Mouse (Mus musculus) brain, adult 2 months (tissue): ENCODE data around the gene Oas1h.
"Not testable (repeated sequence)": the region's sequence is repeated elsewhere in the genome, so short reads cannot be mapped to it uniquely, and the experiment has no call there.

Source experiments
- DNase-seq: peaks from one replicate; pipeline ENCODE4 v3.0.0; 2011; ENCODE audit warnings: low read depth, low spot score

Gene Oas1h

DNA sequence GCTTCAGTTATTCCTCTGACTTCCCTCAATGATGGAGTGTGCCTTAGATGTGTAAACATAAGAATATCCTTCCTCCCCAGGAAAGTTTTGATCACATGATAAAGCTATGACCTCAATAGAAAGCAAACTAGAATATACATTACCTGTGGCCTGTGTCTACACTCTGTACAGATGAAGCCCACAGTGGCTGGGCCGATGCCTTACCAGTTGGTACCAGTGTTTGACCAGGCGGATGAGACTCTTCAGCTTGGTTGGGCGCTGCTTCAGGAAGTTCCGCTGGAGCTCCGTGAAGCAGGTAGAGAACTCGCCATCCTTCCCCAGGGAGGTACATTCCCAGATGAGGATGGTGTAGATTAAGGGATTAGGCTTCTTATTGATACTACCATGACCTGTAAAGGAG is 20.5 kb downstream of the Oas1h start:
- DNase-seq: not testable (repeated sequence)

DNA sequence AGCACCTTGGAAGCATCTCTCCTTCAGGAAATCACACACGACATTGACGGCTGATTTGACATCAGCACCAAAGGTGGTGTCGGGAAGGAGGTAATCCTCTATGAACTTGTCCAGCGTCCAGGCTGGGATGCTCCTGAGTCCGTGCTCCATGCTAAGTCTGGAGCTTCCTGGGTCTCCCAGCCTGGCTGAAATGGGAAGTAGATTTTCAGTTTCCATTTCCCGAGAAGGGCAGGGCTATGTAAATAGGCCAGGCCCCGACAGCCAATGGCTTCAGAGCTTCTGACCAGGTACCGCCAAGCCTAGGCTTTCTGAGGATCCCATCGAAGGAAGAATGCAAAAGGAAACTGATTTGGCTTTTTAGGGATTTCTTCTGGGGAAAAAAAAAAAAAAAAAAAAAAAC is 26.2 kb downstream of the Oas1h start, which contains the start of gene Oas1g:
Oas1g (minus strand) TSS at position 201 of the 400 bp plus-strand sequence.
- not testable (repeated sequence) for DNase-seq

DNA sequence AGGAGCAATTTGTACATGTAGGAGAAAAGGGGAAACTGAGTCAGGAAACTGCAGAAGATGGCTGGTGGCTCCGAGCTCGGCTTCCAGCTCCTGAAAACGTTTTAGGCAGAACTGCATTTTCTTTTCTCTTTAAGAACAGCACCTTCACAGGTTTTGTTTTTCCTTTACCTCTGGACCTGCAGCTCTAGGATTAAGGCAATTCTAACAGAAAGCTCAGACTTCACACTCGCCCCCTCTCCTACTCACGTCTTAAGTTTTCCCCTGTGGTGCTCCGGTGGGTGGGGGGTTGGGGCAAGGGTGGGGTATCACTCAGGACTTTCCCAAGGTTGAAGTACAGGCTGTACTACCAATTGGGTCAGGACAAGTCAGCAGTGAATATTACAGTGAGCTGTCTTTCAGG is 26.6 kb downstream of the Oas1h start:
- no peak for DNase-seq

DNA sequence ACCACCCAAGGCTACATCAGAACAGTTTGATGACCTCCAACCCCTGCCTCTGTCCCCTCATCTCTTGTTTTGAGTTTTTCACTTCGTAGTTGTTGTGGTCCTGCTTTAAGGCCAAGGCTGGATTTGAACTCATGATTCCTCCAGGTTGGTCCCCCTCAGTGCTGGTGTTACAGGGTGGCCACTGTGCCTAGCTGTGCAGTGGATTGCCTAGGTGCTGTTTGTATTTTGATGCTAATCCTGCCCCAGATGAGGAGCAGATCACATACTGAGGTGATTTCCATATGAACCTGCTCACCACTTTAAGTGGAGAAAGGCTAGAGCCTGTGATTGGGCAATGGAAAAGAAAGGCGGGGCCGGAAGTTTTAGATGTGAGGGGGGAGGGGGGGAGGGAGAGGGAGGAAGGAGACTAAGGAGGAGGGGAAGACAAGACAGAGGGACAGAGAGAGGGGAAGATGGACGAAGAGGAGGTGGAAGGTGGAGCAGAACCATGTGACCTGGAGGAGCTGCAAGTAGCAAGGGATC is 27.1 kb downstream of the Oas1h start:
- not testable (repeated sequence) for DNase-seq

DNA sequence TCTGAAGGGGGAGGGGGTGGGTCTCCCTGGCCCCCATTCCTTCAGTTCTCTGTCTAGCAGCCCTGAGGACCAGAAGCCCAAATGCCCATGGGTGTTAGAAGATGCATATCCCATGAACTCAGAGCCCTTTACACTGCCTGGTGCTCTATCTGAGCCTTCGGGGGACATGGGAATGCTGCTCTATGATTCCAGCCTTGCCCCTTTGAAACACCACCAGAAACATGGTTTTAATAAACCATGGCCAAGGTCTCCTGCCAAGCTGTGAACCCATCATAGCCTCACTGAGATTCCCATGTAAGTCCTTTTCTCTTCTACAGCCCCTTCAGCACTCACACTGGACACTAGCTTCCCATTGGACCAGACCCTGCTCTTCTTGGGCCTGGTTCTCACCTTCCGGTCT is 28.8 kb downstream of the Oas1h start:
- no peak for DNase-seq

DNA sequence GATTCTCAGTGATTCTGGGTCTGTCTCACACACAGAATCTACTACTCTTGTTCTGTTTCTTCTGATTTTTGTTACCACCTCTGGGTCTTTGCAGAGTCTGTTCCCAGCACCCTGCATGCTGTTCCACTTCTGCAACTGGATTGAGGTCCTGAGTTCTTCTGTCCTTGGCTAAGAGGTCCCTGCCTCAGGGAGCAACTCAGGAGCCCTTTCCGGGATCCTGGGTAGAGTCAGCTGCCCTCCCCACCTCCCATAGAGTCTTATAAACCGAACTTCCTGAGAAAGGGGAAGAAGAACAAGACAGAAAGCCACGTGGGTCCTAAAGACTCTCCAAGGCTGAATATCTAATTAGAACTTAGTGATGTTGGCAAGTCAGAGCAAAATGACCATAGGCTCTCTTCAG is 29.8 kb downstream of the Oas1h start:
- no peak for DNase-seq

DNA sequence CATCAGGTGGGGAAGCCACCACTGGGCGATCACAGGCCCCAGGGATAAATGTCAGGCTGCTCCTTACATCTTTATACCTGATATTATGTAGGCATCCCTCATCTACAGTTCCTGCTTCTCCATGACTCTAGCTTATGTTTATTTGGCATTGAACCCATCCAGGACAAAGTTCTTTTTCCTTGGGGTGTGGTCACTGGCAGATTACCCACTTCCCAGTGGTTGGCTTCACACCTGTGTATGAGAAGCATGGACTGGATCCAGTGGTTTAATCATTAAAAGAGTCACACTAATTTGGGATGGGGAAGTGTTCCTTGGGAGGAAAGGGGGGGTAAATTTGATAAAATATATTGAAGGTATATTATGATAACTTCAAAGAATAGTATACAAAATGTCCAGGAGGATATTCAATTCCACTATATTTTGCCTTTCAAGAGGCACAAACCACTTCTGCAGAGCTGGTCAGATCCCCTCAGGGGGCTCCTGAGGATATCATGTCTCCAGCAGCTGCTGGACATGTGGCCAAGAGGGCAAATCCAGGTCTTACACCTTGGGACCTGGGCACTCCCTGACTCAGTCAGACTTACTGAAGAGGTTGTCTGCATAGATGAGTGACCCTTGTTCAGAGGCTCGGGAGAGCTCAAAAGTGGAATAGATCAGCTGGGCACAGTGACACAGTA is 30.5 kb downstream of the Oas1h start:
- DNase-seq: not testable (repeated sequence)

DNA sequence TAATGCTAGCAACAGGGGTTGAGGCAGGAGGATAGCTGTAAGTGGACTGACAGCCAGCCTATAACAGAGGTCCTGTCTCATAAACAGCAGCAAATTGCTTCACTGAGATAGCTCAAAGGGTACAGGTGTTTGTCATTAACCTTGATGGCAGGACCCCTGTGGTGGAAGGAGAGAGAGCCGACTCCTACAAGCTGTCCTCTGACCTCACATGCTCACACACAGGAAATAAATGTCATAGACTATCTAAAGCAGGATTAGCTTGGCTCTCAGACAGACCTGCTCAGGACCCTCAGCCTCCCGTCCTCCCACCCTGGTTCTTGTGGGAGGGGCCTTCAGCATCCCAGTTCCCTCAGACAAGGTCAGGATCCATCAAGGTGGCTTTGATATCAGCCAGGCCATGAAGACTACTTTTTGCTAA is 31.0 kb downstream of the Oas1h start:
- DNase-seq: no peak

DNA sequence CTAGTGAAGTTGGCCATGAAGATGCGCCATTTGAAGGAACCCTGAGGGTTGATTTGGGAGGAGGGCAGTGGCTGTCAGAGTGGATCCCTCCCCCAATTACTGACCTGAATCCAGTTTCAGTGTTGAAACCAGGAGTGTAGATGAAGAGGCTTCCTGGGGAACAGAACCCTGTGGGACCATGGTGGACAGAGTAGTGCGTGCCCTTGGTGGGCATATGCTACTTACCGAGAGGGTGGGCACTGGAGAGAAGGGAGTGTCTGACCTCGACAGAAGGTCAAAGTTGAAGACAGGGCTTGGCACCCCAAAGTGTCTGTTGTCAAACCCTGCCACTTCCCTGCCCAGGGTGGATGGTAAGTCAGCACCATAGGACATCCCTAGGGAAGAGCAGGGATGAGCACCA is 32.6 kb downstream of the Oas1h start:
- not testable (repeated sequence) for DNase-seq

DNA sequence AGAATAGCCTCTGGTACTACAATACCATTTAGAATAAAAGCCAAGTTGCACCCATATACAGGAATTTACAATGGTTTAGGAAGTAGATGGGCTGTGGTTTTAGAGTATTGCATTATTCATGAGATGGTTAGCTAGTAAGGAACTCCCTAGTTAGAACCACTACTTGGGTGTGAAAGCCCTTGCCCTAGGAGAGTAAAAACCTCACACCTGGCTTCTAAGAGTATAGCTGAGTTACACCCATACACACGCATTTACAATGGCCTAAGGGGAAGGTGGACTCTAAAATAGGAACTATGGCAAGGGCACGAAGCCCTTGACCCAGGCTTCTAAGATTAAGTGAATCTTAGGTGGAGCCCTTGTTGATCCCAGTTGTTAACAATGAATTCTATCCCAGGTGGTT is 33.5 kb downstream of the Oas1h start:
- DNase-seq: not testable (repeated sequence)

DNA sequence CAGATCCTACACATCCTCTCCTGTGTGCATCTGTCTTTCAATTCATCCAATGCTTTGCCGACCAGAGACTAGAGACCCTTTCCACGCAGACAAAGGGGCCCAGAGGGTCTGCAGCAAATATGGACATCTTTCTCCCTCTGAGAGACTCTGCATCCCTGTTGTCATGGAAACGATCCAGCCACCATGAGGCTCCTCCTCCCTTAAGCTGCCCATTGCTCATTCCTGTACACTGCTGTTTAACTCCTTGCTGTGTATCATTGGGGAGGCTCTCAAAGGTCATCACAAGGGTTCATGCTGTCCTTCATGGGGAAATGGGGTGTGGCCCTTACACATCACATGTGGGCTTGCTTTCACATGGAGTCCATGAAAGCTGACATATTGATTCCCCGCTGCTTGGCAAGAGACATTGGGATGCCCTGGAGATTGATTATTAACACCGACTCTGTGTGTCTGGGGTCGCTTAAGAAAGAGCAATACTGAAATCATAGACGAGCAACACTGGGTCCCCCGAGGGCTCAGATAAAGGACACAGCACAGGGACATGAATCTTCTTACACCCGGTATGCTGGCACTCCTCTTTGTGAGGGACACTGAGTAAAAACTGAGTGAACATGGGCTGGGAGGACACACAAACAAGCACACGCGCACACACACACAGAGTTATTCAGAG is 34.1 kb downstream of the Oas1h start:
- DNase-seq: no peak

DNA sequence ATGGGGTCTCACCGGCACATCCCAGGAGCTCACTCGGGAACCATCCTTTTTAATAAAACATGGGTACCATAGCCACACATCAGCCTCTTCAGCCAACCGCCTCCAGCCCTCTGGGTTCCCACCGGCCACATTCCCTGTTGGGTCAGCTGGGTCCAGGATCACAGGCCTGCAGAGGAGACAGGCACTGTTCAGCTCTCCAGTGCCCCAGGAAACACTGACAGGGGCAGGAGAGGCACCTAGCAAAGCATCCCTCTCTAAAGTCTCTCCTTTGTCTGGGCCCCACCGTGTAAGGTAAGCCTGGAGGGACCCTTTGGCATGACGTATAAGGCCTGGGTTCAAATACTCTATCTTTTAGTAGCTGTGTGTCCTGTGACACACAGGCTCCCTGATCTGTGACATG is 37.1 kb downstream of the Oas1h start:
- no peak for DNase-seq

DNA sequence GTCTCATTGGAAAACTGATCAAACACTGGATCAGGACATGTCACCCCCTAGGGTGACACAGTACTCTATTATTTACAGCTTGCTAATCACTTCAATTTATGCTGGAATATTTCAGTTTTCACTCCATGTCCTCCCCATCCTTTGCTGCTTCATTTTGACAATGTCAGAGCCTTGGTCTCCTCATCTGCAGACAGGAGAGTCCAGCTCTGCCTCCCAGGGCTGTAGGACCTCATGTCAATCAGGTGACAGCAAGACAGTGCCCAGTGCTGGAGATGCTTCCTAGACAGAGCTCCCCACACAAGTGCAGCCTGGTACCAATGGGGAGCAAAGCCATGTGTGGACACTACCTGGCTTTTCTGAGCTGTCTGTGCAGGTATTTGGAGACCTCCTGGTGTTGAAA is 37.5 kb downstream of the Oas1h start:
- no peak for DNase-seq

DNA sequence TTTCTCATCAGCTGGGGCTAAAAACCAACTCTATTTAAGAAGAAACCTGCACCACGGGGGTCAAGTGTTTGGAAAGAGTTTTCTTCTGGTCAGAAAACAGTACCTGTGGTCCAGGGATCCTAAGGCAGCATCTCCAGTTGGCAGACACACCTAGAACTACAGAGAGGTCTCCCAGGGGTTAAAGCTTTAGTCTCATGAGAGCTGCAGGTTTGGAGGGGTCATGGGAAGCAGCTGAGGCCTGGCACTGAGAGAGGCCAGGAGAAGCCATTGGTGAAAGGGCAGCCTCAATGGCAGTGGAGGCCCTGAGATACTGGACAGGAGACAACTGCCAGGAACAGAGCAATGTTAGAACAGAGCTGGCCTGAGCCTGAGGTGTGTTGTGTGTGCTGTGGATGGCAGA is 39.4 kb downstream of the Oas1h start:
- DNase-seq: no peak

DNA sequence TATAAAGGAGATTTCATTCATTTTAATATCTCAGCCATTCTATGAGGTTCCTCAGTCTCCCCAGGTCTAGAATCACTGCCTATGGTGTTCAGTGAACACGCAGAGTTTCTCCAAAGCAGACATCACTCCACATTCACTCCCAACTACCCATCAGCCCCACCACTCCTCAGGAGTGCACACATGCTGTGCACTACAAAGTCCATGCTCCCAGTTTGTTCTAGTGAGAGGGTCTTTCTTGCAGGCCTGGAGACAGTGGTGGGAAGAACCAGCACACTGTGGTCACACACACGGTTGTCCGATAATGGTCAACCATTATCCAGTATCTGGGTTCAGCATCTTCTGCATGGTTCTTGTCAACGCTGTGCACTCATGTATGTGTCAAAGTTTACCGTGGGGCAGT is 40.8 kb downstream of the Oas1h start:
- DNase-seq: no peak

DNA sequence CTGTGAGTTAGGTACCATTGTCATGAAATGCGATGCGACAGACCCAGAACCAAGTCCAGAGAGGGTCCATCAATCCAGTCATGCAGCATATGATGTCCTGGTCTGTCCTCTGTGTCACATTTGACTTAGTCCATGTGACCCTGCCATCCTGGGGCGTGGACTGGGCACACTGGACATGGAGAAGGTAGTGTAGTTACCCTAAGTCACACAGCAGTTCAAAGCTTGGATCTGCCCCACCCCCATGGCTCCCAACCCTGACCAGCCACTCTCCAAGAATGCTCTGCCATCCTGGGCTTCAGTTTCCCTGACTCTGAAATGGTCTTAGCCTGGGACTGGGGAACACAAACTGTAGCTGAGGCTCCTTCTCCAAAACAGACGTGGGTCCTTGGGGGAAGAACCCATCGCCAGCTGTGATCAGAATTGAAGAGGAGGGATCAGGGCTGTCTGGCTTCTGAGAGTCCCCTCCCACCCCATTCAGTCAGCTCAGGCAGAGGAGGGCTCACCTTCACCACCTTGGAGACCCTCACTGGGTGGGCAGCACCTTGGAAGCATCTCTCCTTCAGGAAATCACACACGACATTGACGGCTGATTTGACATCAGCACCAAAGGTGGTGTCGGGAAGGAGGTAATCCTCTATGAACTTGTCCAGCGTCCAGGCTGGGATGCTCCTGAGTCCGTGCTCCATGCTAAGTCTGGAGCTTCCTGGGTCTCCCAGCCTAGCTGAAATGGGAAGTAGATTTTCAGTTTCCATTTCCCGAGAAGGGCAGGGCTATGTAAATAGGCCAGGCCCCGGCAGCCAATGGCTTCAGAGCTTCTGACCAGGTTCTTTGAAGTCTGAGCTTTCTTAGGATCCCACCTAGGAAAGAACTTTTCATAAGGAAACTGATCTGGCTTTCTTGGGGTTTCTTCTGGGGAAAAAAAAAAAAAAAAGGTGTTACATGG is 45.8 kb downstream of the Oas1h start, which contains the start of gene Oas1a:
Oas1a (minus strand) TSS at position 731 of the 943 bp plus-strand sequence.
- DNase-seq: not testable (repeated sequence)

DNA sequence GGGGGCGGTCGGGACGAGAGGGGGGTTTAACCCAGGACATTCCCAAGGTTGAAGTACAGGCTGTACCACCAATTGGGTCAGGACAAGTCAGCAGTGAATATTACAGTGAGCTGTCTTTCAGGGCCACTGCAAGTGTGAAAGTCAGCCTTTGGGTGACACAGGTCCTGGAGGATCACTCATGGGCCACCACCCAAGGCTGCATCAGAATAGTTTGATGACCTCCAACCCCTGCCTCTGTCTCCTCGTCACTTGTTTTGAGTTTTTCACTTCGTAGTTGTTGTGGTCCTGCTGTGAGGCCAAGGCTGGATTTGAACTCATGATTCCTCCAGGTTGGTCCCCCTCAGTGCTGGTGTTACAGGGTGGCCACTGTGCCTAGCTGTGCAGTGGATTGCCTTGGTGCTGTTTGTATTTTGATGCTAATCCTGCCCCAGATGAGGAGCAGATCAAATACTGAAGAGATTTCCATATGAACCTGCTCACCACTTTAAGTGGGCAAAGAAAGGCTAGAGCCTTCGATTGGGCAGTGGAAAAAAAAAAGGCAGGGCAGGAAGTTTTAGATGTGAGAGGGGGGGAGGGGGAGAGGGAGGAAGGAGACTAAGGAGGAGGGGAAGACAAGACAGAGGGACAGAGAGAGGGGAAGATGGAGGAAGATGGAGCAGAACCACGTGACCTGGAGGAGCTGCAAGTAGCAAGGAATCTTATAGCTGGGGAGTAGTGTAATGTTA is 47.1 kb downstream of the Oas1h start:
- DNase-seq: no peak

DNA sequence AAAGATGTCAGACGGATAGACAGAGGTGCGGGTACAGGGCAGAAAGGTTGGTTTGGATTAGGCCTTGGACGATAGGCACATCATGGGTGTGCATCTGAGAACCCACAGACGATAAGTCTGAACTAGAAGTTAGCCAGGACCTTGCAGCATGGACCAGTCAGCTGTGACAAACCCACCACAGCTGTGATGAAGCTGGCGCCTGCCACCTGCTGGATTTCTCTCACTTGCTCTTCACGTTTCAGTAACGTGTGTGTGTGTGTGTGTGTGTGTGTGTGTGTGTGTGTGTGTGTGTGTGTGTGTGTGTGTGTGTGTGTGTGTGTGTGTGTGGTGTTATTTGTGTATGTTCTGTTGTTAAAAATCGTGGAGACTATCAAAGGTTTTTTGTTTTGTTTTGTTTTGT is 53.0 kb downstream of the Oas1h start, which contains the start of gene Oas1d:
Oas1d (plus strand) TSS at position 333 of the 400 bp plus-strand sequence.
- not testable (repeated sequence) for DNase-seq

DNA sequence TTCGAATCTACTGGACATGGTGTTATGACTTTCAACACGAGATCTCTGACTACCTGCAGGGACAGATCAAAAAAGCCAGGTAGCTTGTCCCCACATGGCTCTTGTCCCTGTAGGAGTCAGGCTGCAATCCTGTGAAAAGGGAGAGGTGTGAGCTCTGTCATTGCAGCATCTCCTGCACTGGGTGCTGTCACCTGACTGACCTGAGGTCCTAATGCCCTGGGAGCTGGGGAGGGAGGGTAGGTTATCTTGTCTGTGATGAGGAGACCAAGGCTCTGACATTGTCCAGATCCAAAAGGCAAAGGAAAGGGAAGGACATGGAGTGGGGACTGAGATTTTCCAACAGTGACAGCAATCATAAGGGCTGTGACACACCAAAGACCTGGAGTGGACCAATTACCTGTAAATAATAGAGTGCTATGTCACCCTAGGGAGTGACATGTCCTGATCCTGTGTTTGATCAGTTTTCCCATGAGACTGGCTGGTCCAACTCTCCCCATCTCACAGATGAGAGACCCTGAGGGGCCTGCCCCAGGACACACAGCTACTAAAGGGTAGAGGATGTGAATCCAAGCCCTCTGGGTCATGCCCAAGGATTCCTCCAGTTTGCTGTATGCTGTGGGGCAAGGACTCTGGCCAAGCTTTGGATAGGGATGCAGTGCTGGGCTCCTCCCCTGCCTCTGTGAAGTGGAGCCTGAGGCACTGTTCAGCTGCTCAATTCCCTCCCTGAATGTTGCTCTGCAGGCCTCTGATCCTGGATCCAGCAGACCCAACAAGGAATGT is 58.1 kb downstream of the Oas1h start:
- not testable (repeated sequence) for DNase-seq

DNA sequence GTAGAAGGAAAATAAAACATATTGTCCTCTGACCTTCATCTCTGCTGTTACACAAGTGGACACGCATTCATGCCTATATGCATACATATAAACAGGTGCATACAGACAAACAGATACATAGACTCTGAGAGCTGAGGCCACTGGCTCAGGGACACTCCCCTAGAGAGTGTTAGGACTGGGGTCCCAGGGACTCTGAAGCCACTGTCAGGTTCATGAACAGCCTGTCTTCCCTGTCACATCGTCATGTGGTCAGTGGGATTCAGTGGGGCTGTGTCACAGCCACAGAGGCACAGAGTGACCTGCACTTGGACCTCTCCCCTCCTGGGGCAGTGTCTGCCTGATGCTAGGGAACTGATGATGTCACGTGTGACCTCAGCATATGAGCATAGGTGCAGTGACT is 59.1 kb downstream of the Oas1h start:
- DNase-seq: no peak
